In the genomic region with DNA sequence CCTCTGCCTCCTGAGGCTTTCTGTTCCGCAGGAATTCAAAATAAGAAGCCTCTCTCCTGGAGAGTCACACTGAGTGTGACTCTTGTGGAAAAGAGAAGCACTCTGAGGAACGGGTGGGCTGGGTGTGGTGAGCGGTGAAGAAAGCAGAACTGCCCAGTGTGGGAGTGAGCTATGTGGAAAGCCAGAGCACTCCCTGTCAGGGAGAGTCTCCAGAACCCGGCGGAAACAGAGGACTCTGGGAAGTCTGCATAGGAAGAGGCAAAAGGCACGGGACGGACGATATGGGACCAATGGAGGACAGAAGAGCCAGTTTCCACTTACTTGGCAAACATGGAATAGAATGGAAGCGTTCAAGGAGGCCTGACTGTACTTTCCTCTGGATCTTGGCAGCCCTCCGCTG, we compare ENCODE assay signal across 9 mouse cellular contexts. TPM values are rescaled to one million over a fixed set of nuclear protein-coding genes. Genes with fewer than 3 reads are reported as not detected.
A peak's percentile ranks its signal among the peaks of the same experiment; 100 is the strongest.
DNase-seq lines count a peak whose midpoint lies in the region; ATAC-seq and TF ChIP-seq lines count a peak whose summit lies in the region.
"Had no signal": no experiment of that assay in that cellular context is flagged by ENCODE, and none has a peak within 500 bp of the region (broad histone marks: within the 10 kb centered on the region; RNA-seq: fewer than 3 reads in every experiment).

No protein-coding gene starts in this region.

- H3K36me3 ChIP-seq in liver, embryonic 11.5 days (ENCODE audit: control insufficient read depth, insufficient read depth, low read length) = no peaks in the 10 kb centered on the region
- H3K36me3 ChIP-seq in kidney, postnatal 0 days (ENCODE audit: insufficient read depth, low read length) = no peaks in the 10 kb centered on the region
- H3K36me3 ChIP-seq in stomach, embryonic 15.5 days = no peaks in the 10 kb centered on the region
- H3K36me3 ChIP-seq in hindbrain, embryonic 10.5 days = peaks cover 14% of the 10 kb centered on the region

- peak; percentile 21 for DNase-seq in liver
- no peak for DNase-seq in liver, embryonic 11.5 days (ENCODE audit: low spot score)
- DNase-seq in gastrocnemius, adult 2 months = peak; percentile 58
- no peak for DNase-seq in kidney, postnatal 0 days (ENCODE audit: low spot score)
- DNase-seq in left cerebral cortex, adult 18-20 months (ENCODE audit: low spot score in 2 of 2) = no peak
- DNase-seq in hindbrain, embryonic 10.5 days (ENCODE audit: low spot score) = no peak

- H3K9me3 ChIP-seq in liver, embryonic 11.5 days (ENCODE audit: control insufficient read depth, low read length) = no peaks in the 10 kb centered on the region
- H3K9me3 ChIP-seq in kidney, postnatal 0 days (replicated peaks; ENCODE audit: low read length) = no peaks in the 10 kb centered on the region
- H3K9me3 ChIP-seq in stomach, embryonic 15.5 days = no peaks in the 10 kb centered on the region
- no peaks in the 10 kb centered on the region for H3K9me3 ChIP-seq in hindbrain, embryonic 10.5 days
- H3K9me3 ChIP-seq: neural tube, embryonic 12.5 days had no signal

- peaks cover 3% of the 10 kb centered on the region; the same call in 1 of the 2 replicates for H3K4me1 ChIP-seq in liver, embryonic 11.5 days (replicated peaks; ENCODE audit: control insufficient read depth, insufficient read depth, low read length)
- H3K4me1 ChIP-seq in kidney, postnatal 0 days (replicated peaks; ENCODE audit: insufficient read depth, low read length) = peaks cover 27% of the 10 kb centered on the region
- H3K4me1 ChIP-seq in stomach, embryonic 15.5 days = peaks cover 19% of the 10 kb centered on the region; the same call in 1 of the 2 replicates
- H3K4me1 ChIP-seq in hindbrain, embryonic 10.5 days (replicated peaks) = peaks cover 29% of the 10 kb centered on the region

- no peak overlapping the region for H3K4me2 ChIP-seq in liver, embryonic 11.5 days
- H3K4me2 ChIP-seq in kidney, postnatal 0 days (ENCODE audit: low read length) = peak overlapping the region; percentile 5; the same call in 1 of the 2 replicates
- H3K4me2 ChIP-seq in stomach, embryonic 15.5 days = no peak overlapping the region
- H3K4me2 ChIP-seq: neural tube, embryonic 12.5 days had no signal

- H3K27me3 ChIP-seq in liver, embryonic 11.5 days (replicated peaks; ENCODE audit: control insufficient read depth, insufficient read depth, low read length) = peaks cover 3% of the 10 kb centered on the region; the same call in 1 of the 2 replicates
- no peaks in the 10 kb centered on the region for H3K27me3 ChIP-seq in kidney, postnatal 0 days (ENCODE audit: insufficient read depth, low read length)
- H3K27me3 ChIP-seq in stomach, embryonic 15.5 days (replicated peaks) = no peaks in the 10 kb centered on the region
- no peaks in the 10 kb centered on the region for H3K27me3 ChIP-seq in hindbrain, embryonic 10.5 days (ENCODE audit: insufficient read depth, poor library complexity, severe bottlenecking)
- H3K27me3 ChIP-seq: neural tube, embryonic 12.5 days had no signal

- ATAC-seq in liver, embryonic 11.5 days (replicated peaks; ENCODE audit: low FRiP score) = no peak
- no peak for ATAC-seq in kidney, postnatal 0 days (replicated peaks; ENCODE audit: low FRiP score, low read depth)
- ATAC-seq in stomach, embryonic 15.5 days (ENCODE audit: insufficient read depth, low FRiP score, low read depth) = no peak
- ATAC-seq in erythroid progenitor cell, adult 5-6 weeks (replicated peaks; ENCODE audit: low FRiP score, poor library complexity, severe bottlenecking) = no peak

- no peak for TF ChIP-seq CTCF in gastrocnemius, adult 2 months (IDR thresholded peaks at IDR 0.05)
- TF ChIP-seq CTCF in kidney, postnatal 0 days (IDR thresholded peaks at IDR 0.05; ENCODE audit: low read depth) = no peak

- H3K9ac ChIP-seq in liver, embryonic 11.5 days (ENCODE audit: low read depth, low read length) = no peak overlapping the region
- H3K9ac ChIP-seq in kidney, postnatal 0 days (ENCODE audit: low read depth, low read length) = no peak overlapping the region
- no peak overlapping the region for H3K9ac ChIP-seq in stomach, embryonic 15.5 days
- H3K9ac ChIP-seq: neural tube, embryonic 12.5 days had no signal

- H3K27ac ChIP-seq in liver, embryonic 11.5 days (ENCODE audit: low read depth, low read length) = no peak overlapping the region
- peak overlapping the region; percentile 72 for H3K27ac ChIP-seq in gastrocnemius, adult 2 months
- peak overlapping the region; percentile 64 for H3K27ac ChIP-seq in kidney, postnatal 0 days
- H3K27ac ChIP-seq in stomach, embryonic 15.5 days = peak overlapping the region; percentile 31; the same call in 1 of the 2 replicates
- H3K27ac ChIP-seq in hindbrain, embryonic 10.5 days = no peak overlapping the region
- H3K27ac ChIP-seq: neural tube, embryonic 12.5 days had no signal

- intact Hi-C loops in gastrocnemius, adult 2 months (cut with DNase I) = no loop called here

- H3K4me3 ChIP-seq in liver, embryonic 11.5 days (ENCODE audit: low read depth, low read length) = no peak overlapping the region
- H3K4me3 ChIP-seq in gastrocnemius, adult 2 months = peak overlapping the region; percentile 35
- H3K4me3 ChIP-seq in kidney, postnatal 0 days (replicated peaks; ENCODE audit: low read depth, low read length) = no peak overlapping the region
- no peak overlapping the region for H3K4me3 ChIP-seq in stomach, embryonic 15.5 days (replicated peaks)
- no peak overlapping the region for H3K4me3 ChIP-seq in hindbrain, embryonic 10.5 days
- H3K4me3 ChIP-seq: neural tube, embryonic 12.5 days had no signal

- 59% methylated on average over 10 of the region's 10 CpGs for WGBS in liver, embryonic 11.5 days
- 47% methylated on average over 10 of the region's 10 CpGs for WGBS in kidney, postnatal 0 days
- 66% methylated on average over 10 of the region's 10 CpGs for WGBS in stomach, embryonic 15.5 days
- 90% methylated on average over 10 of the region's 10 CpGs for WGBS in hindbrain, embryonic 10.5 days

RNA-seq across cellular contexts. Expression of a gene that starts 9.0 kb away (rescaled TPM):
- 16.1 and 18.7 TPM in 2 replicates for polyA plus RNA-seq in liver, embryonic 11.5 days (2014; fragmentation: Nextera tagmentation; extraction: Ambion mirVana)
- total RNA-seq in gastrocnemius, adult 2 months (2021) = 1 to 10 TPM; 2.6 to 3.5 TPM
- polyA plus RNA-seq in kidney, postnatal 0 days (2015; fragmentation: Nextera tagmentation; extraction: Ambion mirVana) = 24.5 and 28.6 TPM in 2 replicates
- 16.3 and 18.0 TPM in 2 replicates for polyA plus RNA-seq in stomach, embryonic 15.5 days (2015; fragmentation: Nextera tagmentation; extraction: Ambion mirVana)
- 4.3 and 7.5 TPM in 2 replicates for total RNA-seq in erythroid progenitor cell, adult 5-6 weeks (2015; ENCODE audit: low replicate concordance)
- total RNA-seq in erythroid progenitor cell, adult 5-6 weeks (2017; ENCODE audit: low replicate concordance) = 3.2 and 3.9 TPM in 2 replicates
- total RNA-seq in left cerebral cortex, adult 18-20 months (2021) = 10 to 100 TPM; 16.2 to 17.6 TPM
- 22.8 and 26.6 TPM in 2 replicates for polyA plus RNA-seq in hindbrain, embryonic 10.5 days (2016; fragmentation: Nextera tagmentation; extraction: Ambion mirVana)

Comparison
In these comparisons a context has a peak if more than half of its experiments do, and no peak if none do; other contexts are left out.
1. DNase-seq: peak in liver (single experiment) and gastrocnemius, adult 2 months (single experiment); none in liver, embryonic 11.5 days (single experiment), kidney, postnatal 0 days (single experiment), left cerebral cortex, adult 18-20 months (0 of 2) and hindbrain, embryonic 10.5 days (single experiment).
2. H3K27ac ChIP-seq: peak in gastrocnemius, adult 2 months (single experiment), kidney, postnatal 0 days (single experiment) and stomach, embryonic 15.5 days (single experiment); none in liver, embryonic 11.5 days (single experiment) and hindbrain, embryonic 10.5 days (single experiment).